8 mouse cellular contexts compared by ENCODE assay signal in the genomic region with DNA sequence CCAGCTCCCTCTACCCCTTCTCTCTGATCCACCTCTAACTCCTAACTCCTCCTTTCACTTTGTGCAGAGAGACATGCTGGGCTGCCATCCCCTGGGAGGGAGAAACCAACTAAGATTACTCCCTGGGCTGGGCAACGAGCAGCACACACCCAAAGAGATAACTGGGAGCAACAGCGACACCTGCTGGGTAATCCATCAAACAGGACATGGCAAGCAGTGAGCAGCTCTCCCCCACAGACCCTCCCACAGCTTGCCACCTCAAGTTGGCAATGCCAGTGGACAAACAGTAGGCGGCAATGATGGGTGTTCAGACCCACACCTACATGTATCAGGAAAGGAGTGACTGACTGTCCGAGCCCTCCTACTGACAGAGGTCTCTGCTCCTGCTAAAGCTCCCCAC. TPM values are rescaled to one million over a fixed set of nuclear protein-coding genes. Genes with fewer than 3 reads are reported as not detected.
DNase-seq lines count a peak whose midpoint lies in the region; ATAC-seq lines count a peak whose summit lies in the region.

No protein-coding gene starts in this region.

- peak; percentile 59 for DNase-seq in gastrocnemius, postnatal 10 days
- no peak for DNase-seq in gastrocnemius, adult 8-10 months (ENCODE audit: low spot score in 2 of 2)
- DNase-seq in ovary, postnatal 36 days (ENCODE audit: low spot score), result peak; percentile 29
- no peak for DNase-seq in ovary, postnatal 10 days (ENCODE audit: low spot score)
- DNase-seq in c-Kit-positive CD71-positive TER-119-positive erythroid progenitor cells, embryonic 14.5 days (ENCODE audit: low spot score), result peak; percentile 39
- DNase-seq in heart, postnatal 14 days, result peak; percentile 46 to 63
- DNase-seq in thymus, postnatal 4 days, result peak; percentile 72

- intact Hi-C loops in heart, postnatal 14 days (cut with DNase I), result no loop called here

- ATAC-seq in megakaryocyte progenitor cell, adult 5-6 weeks (replicated peaks; ENCODE audit: poor library complexity), result peak; percentile 76

RNA-seq across cellular contexts. Expression of a gene that starts 4.9 kb away (rescaled TPM):
- 10 to 100 TPM; 18.3 to 26.3 TPM for total RNA-seq in gastrocnemius, postnatal 10 days (2021)
- under 1 TPM in 1 of 4 experiments, not detected in 3; 0.25 TPM for total RNA-seq in gastrocnemius, adult 8-10 months (2022)
- 1 to 10 TPM; 4.2 to 5.6 TPM for total RNA-seq in heart, postnatal 14 days (2021)
- not detected in 2 replicates for total RNA-seq in megakaryocyte progenitor cell, adult 5-6 weeks (2015)
- total RNA-seq in megakaryocyte progenitor cell, adult 5-6 weeks (2017), result not detected in 2 replicates

RNA-seq across cellular contexts. Expression of a gene that starts 44.4 kb away (rescaled TPM):
- 1 to 10 TPM; 2.0 to 3.9 TPM for total RNA-seq in gastrocnemius, postnatal 10 days (2021)
- total RNA-seq in gastrocnemius, adult 8-10 months (2022), result 1 to 10 TPM; 1.2 to 1.9 (median 1.4) TPM
- total RNA-seq in heart, postnatal 14 days (2021), result 1 to 10 TPM; 2.8 to 3.1 TPM
- 6.2 and 8.4 TPM in 2 replicates for total RNA-seq in megakaryocyte progenitor cell, adult 5-6 weeks (2015)
- total RNA-seq in megakaryocyte progenitor cell, adult 5-6 weeks (2017), result 6.3 and 7.5 TPM in 2 replicates

RNA-seq across cellular contexts. Expression of a gene that starts 52.4 kb away (rescaled TPM):
- total RNA-seq in gastrocnemius, postnatal 10 days (2021), result 10 to 100 TPM; 11.1 to 14.5 TPM
- 10 to 100 TPM; 14.6 to 20.0 (median 17.2) TPM for total RNA-seq in gastrocnemius, adult 8-10 months (2022)
- total RNA-seq in heart, postnatal 14 days (2021), result 10 to 100 TPM; 24.8 to 27.3 TPM
- 19.0 and 24.9 TPM in 2 replicates for total RNA-seq in megakaryocyte progenitor cell, adult 5-6 weeks (2015)
- total RNA-seq in megakaryocyte progenitor cell, adult 5-6 weeks (2017), result 26.7 and 29.6 TPM in 2 replicates

Comparison
In these comparisons a context has a peak if more than half of its experiments do, and no peak if none do; other contexts are left out.
1. DNase-seq: peak in gastrocnemius, postnatal 10 days (single experiment), ovary, postnatal 36 days (single experiment), c-Kit-positive CD71-positive TER-119-positive erythroid progenitor cells, embryonic 14.5 days (single experiment), heart, postnatal 14 days (2 of 2) and thymus, postnatal 4 days (single experiment); none in gastrocnemius, adult 8-10 months (0 of 2) and ovary, postnatal 10 days (single experiment).